Mouse (Mus musculus) subcutaneous adipose tissue, adult 2 months (tissue): ENCODE data around the gene Stk16. TPM values are rescaled to one million over a fixed set of nuclear protein-coding genes. Genes with fewer than 3 reads are reported as not detected.

Source experiments
- polyA plus RNA-seq: library from polyadenylated mRNA; depleted of rRNA; stranded (reverse); fragments of >200 nt; gene quantifications from 2 replicates; pipeline ENCODE4 v1.2.3, GENCODE M21; 2012; ENCODE audit warnings: low replicate concordance; rRNA removed

Gene Stk16
- 186 and 199 TPM in 2 replicates for polyA plus RNA-seq

DNA sequence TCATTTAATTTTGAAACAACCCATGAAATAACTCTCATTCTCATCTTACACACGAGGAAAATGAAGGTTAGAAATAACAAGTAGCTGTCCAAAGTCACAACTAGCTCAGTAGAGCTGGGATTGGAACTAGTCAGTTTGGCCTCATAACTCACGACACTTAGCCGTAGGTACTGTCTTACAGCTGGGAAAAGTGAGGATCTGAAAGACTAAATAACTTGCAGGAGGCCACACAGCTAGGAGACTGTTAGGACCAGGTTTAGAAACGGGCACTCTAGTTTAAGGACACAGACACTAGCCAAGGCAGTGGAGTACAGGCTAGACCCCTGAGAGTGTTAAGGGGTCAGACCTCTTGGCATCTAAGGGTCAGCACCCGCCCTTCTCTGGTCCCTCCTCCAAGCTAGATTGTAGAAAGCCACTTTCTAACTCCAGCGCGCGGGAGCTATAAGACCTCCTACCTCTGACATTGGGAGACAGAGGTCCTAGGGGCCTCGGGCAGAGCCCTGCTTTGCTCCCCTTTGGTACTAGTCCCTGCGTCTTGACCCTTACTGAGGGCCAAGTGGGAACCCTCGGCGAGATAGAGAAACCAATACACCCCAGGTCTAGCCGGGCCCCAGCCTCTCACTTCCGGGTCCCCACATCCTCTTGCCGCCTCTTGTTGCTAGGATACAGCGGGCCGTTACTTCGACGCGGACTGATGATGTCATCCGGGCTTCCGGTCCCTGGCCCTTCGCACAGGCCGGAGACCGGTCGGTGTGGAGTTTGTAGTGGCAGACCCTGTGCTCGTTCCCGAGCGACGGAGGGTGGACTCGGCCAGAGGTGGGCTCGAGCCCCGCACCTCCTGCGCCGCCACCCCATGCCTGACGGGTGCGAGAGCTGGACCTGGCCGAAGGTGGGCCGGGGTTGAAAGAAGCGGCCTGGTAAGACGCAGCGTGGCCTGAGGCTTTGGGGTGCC is at the start of gene Stk16, which contains the start of gene Glb1l:
Gene Stk16, plus strand, starts transcription at position 703 of the 952 bp plus-strand sequence.
Gene Glb1l, minus strand, starts transcription at position 678 of the 952 bp plus-strand sequence.

DNA sequence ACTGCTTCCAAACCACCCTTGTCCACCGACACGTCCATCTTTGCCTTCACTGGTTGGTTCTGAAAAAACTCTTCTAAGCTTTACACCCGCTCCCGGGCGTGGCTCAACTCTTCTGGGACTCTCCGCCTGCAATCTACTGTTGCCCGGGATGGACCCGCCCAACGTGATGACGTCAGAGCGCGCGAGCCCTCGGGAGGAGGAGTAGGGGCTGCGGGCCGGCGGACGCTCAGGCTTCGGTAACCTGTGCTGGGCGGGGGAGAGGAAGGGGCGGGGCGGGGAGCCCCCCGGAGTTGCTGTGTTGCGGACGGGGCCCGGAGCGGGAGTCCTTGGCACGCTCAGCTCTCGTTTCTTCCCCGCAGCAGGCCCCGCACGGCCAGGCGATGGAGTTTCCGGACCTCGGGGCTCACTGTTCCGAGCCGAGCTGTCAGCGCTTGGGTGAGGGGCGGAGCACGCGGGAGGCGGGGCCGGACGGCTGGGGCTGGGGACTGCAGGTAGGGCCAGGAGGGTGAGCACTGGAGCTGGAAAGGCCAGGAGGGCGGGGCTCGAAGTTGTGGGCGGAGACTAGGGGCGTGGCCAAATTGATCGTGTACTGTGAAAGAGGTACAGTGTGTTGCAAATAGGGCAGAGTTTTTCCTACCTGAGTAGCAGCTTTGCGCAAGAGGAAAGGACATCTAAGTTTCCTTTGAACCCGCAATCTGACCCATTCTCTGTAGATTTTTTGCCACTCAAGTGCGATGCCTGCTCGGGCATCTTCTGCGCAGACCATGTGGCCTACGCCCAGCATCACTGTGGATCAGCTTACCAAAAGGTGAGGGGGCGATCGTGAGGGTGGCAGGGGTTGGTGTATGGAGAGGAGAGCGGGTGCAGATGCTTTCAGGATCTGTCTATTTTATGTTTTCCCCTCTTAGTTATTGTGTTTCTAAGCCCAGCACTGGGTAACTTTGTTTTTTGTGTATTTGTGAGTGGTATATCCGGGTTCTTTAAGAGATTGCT is 41.9 kb upstream of the Stk16 start, which contains the start of gene Zfand2b:
Gene Zfand2b, plus strand, starts transcription at position 175 of the 993 bp plus-strand sequence.

GRCm38 (mm10) chr1:75180105-75180590 is 30.5 kb upstream of the Stk16 start, which contains the start of gene Abcb6:
Abcb6 (minus strand) TSS chr1:75180392.

GRCm38 (mm10) chr1:75191622-75192402 is 18.8 kb upstream of the Stk16 start, which contains the start of the genes Ankzf1 and Atg9a:
Ankzf1 (plus strand) TSS chr1:75192151.
Atg9a (minus strand) TSS chr1:75192196.

DNA sequence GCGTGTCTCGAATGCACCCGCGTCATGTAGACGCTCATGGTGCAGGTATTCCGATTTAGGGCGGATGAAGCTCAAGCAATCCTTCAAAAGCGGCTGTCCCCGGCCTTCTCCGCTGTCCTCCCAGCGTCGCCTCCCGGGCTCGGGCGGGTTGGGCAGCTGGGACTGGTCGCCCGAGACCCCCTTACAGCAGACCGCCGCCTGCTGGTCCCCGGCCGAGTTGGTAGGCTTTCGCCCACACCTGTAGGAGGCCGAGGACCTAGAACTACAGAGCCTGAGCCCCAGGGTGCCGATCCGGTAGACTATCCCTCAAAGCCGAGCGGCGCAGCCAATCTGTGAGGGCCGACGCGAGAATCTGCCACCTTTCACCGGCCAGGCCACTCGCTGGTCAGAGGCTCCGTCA is 8.9 kb downstream of the Stk16 start, which contains the start of gene Tuba4a:
Gene Tuba4a, minus strand, starts transcription at position 335 of the 400 bp plus-strand sequence.

DNA sequence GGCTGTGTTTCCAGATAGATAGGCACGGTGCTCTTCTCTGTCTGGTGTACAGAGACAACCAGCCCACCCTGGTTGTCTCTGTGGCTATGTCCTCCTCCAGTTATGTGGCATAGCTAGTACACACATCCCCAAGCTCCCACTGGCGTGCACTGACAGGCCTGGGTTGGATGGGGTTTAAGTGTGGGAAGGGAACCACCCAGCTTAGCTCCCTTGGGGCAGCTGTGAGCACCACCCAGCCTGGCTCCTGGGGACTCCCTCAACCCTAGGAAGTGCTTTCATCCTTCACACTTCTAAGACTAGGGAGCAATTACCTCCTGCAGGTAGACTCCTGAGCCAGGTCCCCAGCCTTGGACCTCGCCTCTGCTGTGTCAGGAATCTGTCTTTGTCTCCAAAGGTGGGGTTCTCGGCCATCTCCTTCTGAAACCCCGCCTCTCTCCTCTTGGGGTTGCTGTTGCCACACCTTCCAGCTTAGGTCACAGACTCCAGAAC is 21.1 kb downstream of the Stk16 start, which contains the start of gene A630095N17Rik:
Gene A630095N17Rik, minus strand, starts transcription at position 439 of the 489 bp plus-strand sequence.

GRCm38 (mm10) chr1:75236117-75237050 is 25.7 kb downstream of the Stk16 start, which contains the start of gene Dnajb2:
Dnajb2 (plus strand) TSS chr1:75236406.

GRCm38 (mm10) chr1:75264091-75264880 is 53.6 kb downstream of the Stk16 start, which contains the start of gene Ptprn:
Ptprn (minus strand) TSS chr1:75264502.

Other genes with a start within 250 kb of the Stk16 start
- 3.5 and 6.6 TPM in 2 replicates for gene Nhej1, start 85.6 kb upstream of the Stk16 start, polyA plus RNA-seq
- gene Slc23a3, start 76.9 kb upstream of the Stk16 start, polyA plus RNA-seq, result 0.43 and 1.3 TPM in 2 replicates
- 47.3 and 55.4 TPM in 2 replicates for gene Cnppd1, start 68.1 kb upstream of the Stk16 start, polyA plus RNA-seq
- 100 and 133 TPM in 2 replicates for gene Retreg2, start 68.1 kb upstream of the Stk16 start, polyA plus RNA-seq
- gene Zfand2b, start 42.2 kb upstream of the Stk16 start, polyA plus RNA-seq, result 65.1 and 66.9 TPM in 2 replicates
- 32.2 and 39.4 TPM in 2 replicates for gene Abcb6, start 30.4 kb upstream of the Stk16 start, polyA plus RNA-seq
- 18.2 and 25.3 TPM in 2 replicates for gene Ankzf1, start 18.7 kb upstream of the Stk16 start, polyA plus RNA-seq
- 62.4 and 75.2 TPM in 2 replicates for gene Atg9a, start 18.6 kb upstream of the Stk16 start, polyA plus RNA-seq
- 23.9 and 39.1 TPM in 2 replicates for gene Glb1l, start within 50 bp of the Stk16 start, polyA plus RNA-seq
- gene Tuba4a, start 9.0 kb downstream of the Stk16 start, polyA plus RNA-seq, result 15.5 and 34.7 TPM in 2 replicates
- not detected in 2 replicates for gene A630095N17Rik, start 21.3 kb downstream of the Stk16 start, polyA plus RNA-seq
- gene Dnajb2, start 25.6 kb downstream of the Stk16 start, polyA plus RNA-seq, result 42.8 TPM in 2 replicates
- 0.04 TPM in 2 replicates for gene Ptprn, start 53.7 kb downstream of the Stk16 start, polyA plus RNA-seq
- not detected in 2 replicates for gene Resp18, start 67.6 kb downstream of the Stk16 start, polyA plus RNA-seq
- gene Dnpep, start 107.2 kb downstream of the Stk16 start, polyA plus RNA-seq, result 152 and 178 TPM in 2 replicates
- gene Des, start 149.5 kb downstream of the Stk16 start, polyA plus RNA-seq, result 47.0 and 310 TPM in 2 replicates
- 20.5 and 125 TPM in 2 replicates for gene Speg, start 164.5 kb downstream of the Stk16 start, polyA plus RNA-seq
- gene Gmppa, start 225.1 kb downstream of the Stk16 start, polyA plus RNA-seq, result 134 and 167 TPM in 2 replicates
- gene Asic4, start 239.6 kb downstream of the Stk16 start, polyA plus RNA-seq, result 0.09 and 0.51 TPM in 2 replicates